Mouse (Mus musculus) CD4-positive, CD25-positive, alpha-beta regulatory T cell, adult 2 months (primary cell): Measurements from ENCODE around the gene Matk.

ENCODE experiments used
- DNase-seq: peaks from one replicate; pipeline ENCODE4 v3.0.0-alpha.2; 2012; ENCODE audit warnings: low read depth, low spot score

The Matk gene

DNA sequence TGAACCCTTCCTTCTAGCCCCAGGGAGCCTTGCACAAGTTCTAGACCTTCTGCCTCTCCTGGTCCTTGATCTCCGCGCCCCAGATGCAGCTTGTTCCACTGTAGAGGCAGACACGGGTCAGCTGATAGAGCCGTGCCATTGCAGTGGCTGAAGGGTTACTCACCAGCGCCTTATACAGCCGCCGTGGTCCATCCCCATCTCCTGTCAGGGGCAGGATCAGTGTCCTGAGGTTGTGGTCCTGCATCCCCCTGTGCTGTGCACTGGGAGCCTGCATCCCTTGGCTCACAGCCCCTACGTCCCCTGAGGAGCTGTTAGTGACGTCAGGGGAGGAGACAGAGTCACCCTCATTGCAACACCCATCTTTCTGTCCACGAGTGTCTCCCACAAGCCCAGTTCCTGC is 50.5 kb downstream of the Matk start:
- no peak for DNase-seq

DNA sequence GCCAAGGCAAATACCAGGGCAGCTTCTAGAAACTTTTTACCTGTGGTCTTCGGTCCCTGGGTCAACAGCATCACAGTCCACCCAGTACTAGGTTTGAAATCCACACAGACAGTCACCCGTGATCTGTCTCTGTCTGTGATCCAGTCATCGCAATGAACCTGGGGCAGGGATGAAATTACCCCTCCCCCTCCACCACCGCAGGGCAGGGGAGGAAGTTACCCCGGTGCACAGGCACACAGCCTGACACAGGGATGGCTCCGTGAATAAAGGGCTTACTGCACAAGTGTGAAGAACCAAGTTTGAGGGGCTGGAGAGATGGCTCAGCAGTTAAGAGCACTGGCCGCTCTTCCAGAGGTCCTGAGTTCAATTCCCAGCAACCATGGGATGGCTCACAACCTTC is 51.0 kb downstream of the Matk start:
- DNase-seq: peak; percentile 73

DNA sequence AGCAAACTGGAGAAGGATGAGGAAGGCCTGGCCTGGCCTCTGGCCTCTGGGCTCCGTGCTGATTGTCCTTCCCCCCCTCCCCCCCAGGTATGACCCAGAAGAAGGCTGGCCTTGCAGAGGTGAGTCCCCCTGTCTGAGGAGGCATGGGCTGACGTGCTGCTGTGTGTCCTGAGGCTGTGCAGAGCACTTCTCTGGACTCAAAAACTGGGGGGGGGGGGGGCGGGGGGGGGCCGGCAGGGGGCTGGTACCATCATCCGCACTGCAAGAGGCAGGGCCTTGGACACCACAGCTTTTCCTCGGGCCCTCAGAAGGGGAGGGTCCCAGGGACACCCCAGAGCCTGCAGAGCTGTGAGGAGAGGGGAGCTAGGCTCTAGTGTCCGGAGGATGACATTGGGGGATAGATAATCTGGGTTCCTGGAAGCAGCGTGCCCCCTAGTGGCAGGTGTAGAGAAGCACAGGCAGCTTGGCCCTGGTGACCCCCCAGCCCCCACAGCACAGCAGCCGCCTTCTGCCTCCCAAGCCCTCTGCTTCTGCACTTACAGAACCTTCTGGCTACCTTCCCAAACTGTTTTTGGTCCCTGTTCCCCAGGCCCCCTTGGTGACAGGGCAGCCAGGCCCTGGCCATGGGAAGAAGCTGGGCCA is 52.0 kb downstream of the Matk start:
- peak; percentile 83 for DNase-seq

DNA sequence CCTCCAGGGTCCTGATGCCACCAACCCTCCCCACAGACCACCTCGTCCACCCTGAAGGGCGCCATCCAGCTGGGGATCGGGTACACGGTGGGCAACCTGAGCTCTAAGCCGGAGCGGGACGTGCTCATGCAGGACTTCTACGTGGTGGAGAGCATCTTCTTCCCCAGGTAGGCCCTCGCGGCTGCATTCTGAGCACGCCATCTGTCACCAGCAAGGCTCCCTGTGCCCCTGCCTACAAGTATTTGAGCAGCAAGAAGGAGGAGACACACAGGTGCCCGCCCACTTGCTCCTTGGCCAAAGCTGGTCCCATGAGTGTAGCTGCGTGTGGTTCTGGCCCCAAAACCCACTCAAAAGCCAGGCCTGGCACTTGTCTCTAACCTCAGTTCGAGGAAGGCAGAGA is 52.9 kb downstream of the Matk start:
- no peak for DNase-seq

DNA sequence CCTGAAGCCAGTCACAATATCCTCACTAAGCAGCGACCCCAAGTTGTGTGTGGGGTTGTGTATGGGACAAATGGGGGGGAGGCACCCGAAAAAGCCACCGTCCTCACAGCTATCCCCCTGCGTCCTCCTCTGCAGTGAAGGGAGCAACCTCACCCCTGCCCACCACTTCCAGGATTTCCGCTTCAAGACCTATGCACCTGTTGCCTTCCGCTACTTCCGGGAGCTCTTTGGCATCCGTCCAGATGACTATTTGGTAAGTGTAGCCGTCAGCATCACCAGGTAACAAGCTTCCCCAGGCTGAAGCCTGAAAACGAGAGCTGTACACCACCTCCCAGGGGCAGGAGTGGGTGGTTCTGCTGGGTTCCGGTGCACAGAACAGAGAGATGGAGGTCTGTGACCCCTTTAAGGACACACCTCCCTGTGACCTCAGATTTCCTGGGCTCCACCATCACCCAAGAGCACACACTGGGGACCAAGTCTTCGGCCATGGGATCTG is 53.5 kb downstream of the Matk start:
- no peak for DNase-seq

DNA sequence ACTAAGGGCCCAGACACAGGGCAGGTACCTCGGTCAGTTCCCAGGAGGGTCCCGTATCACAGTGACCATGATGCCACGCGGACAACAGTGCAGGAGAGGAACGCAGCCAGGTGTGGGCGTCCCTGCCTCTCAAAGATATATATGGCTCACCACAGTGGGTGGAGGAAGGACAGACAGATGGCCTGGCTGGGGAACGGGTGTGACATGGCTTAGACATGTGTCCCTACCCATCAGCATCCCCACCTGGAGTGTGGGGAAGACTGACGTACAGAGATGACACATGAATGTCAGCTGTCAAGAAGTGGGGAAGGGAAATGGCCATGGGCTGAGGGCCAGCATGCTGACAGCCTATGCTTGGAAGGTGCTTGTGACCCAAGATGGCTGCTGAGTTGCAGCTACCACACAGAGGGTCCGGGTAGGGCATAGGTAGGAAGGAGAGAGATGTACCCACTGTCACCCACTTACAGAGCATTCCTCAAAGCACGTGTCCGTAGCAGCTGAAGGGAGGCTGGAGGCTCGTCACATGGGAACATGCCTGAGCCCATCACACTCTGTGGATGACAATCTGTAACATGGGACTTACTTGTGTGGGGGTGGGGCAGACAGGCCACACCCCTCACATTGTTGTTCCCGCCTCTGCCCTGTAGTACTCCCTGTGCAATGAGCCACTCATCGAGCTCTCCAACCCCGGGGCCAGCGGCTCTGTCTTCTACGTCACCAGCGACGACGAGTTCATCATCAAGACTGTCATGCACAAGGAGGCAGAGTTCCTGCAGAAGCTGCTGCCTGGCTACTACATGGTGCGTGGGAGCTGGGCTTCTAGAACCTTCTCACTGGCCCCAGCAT is 54.3 kb downstream of the Matk start:
- DNase-seq: no peak

DNA sequence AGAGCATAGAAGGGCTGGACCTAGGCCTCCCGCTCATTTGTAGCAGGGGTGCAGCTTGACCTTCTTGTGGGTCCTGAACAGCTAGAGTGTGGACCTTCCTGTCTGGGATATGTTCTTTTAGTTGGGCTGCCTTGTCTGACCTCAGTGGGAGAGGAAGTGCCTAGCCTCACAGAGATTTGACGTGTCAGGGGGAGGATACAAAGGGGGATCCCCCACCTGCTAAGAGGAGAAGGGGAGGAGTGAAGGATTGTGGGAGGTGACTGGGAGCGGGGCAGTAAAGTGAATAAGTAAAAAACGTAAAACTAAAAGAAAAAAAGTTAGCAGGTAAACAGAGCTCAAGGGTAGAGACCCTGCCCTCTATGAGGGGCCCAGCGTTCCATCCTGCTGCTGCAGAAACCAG is 56.8 kb downstream of the Matk start:
- peak; percentile 73 for DNase-seq
